Mouse (Mus musculus) liver, embryonic 14.5 days (tissue): ENCODE measurements around the gene Ndufs5. TPM values are rescaled to one million over a fixed set of nuclear protein-coding genes. Genes with fewer than 3 reads are reported as not detected.
A peak's percentile ranks its signal among the peaks of the same experiment; 100 is the strongest.

ENCODE experiments used
- ATAC-seq: fragments of 200-750 bp; cut with Nextera tagmentation; 2 replicates; pipeline ENCODE4 v1.8.0; 2017; ENCODE audit warnings: moderate number of reproducible peaks, mild to moderate bottlenecking, moderate library complexity; ENCODE audit not compliant: insufficient read depth
- DNase-seq, 3 experiments: peaks; one replicate each; pipeline ENCODE4 v3.0.0-alpha.2; 2012 to 2013; ENCODE audit warnings: low read depth in 3 of 3, low spot score in 3 of 3
- H3K27ac ChIP-seq: fragments of 300-500 bp; sonication (generic); 2 replicates; pipeline ENCODE4 v1.5.1; 2014; ENCODE audit warnings: moderate library complexity, mild to moderate bottlenecking, control low read depth, inconsistent platforms
- H3K27me3 ChIP-seq: fragments of 300-500 bp; sonication (generic); 2 replicates; pipeline ENCODE4 v1.6.1; 2014; ENCODE audit warnings: mild to moderate bottlenecking, low read length, moderate library complexity; ENCODE audit not compliant: control insufficient read depth, insufficient read depth
- H3K36me3 ChIP-seq: fragments of 300-500 bp; sonication (generic); replicated peaks from 2 replicates; pipeline ENCODE4 v1.6.1; 2014; ENCODE audit warnings: low read depth; ENCODE audit not compliant: control insufficient read depth, insufficient read depth
- H3K4me1 ChIP-seq, 2 experiments: fragments of 200-500 bp in 1 of 2; fragments of 300-500 bp in 1 of 2; sonication (generic) in 1 of 2; replicated peaks; 2 replicates each; pipeline ENCODE4 v1.6.1; 2012 to 2014; ENCODE audit warnings: antibody characterized with exemption in 1 of 2, inconsistent platforms in 1 of 2, low read length in 1 of 2; ENCODE audit not compliant: control insufficient read depth in 2 of 2, insufficient read depth in 2 of 2
- H3K4me2 ChIP-seq: fragments of 300-500 bp; sonication (generic); 2 replicates; pipeline ENCODE4 v1.6.1; 2014; ENCODE audit warnings: low read depth, mild to moderate bottlenecking, control low read depth, moderate library complexity
- H3K4me3 ChIP-seq, 2 experiments: fragments of 200-500 bp in 1 of 2; fragments of 300-500 bp in 1 of 2; sonication (generic) in 1 of 2; 2 replicates each; pipeline ENCODE4 v1.5.1; 2012 to 2014; ENCODE audit warnings: low read depth in 2 of 2, low read length in 2 of 2, mild to moderate bottlenecking in 2 of 2, control low read depth in 1 of 2, inconsistent platforms in 1 of 2, moderate library complexity in 1 of 2; ENCODE audit not compliant: insufficient read depth in 1 of 2
- H3K9ac ChIP-seq: fragments of 300-500 bp; sonication (generic); replicated peaks from 2 replicates; pipeline ENCODE4 v1.6.1; 2014; ENCODE audit warnings: mild to moderate bottlenecking, control low read depth, moderate library complexity
- H3K9me3 ChIP-seq: fragments of 300-500 bp; sonication (generic); 2 replicates; pipeline ENCODE4 v1.6.1; 2016; ENCODE audit warnings: low read length, mixed read lengths; ENCODE audit not compliant: control insufficient read depth
- CTCF ChIP-seq: IDR thresholded peaks from 2 replicates; pipeline ENCODE4 v1.5.1; 2016; ENCODE audit warnings: antibody characterized with exemption, low read depth, control low read depth
- EP300 ChIP-seq: IDR thresholded peaks from 2 replicates; pipeline ENCODE4 v1.6.1; 2016; ENCODE audit warnings: antibody characterized with exemption, low read depth
- WGBS: fragments of 180-500 bp; shearing (Covaris S2); extraction: QIAGEN DNeasy Blood & Tissue Kit; methylation state at CpG from one replicate; pipeline ENCODE4 v1.1.7; 2014; ENCODE audit not compliant: insufficient replicate concordance; 5-methylcytosine and 5-hydroxymethylcytosine counted together
- polyA plus RNA-seq, 2 experiments: library from polyadenylated mRNA; depleted of rRNA in 1 of 2; stranded (reverse) in 1 of 2; unstranded in 1 of 2; fragments of >200 nt; fragmentation: Nextera tagmentation in 1 of 2; extraction: Ambion mirVana in 1 of 2; gene quantifications; 2 replicates each; pipeline versions ENCODE4 v1.2.1 to v1.2.3; 2012 to 2014

Ndufs5 gene
- polyA plus RNA-seq, 2 experiments: 108 to 188 TPM

DNA sequence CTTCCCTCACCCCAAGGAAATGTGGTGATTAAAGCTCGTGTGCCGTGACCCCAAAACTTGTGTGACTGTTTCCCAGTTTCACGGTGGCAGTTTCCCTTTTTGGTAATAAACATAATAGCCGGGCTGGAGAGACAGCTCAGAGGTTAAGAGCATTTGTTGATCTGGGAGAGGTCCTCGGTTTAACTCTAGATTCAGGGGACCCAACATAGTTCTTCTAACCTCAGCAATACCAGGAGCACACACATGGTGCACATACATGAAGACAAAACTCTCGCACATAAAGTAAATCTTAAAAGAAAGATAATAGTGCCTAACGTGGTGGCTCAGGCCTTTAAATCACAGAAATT is 405 bp upstream of the Ndufs5 start:
- Histone ChIP-seq H3K4me3 (peak overlapping the region; percentile 64 to 89), H3K36me3 (peaks cover 3% of the 10 kb centered on the region), H3K4me2 (peak overlapping the region; percentile 74), H3K9ac (peak overlapping the region; percentile 78), H3K27me3 (no peaks in the 10 kb centered on the region), H3K9me3 (no peaks in the 10 kb centered on the region), H3K4me1 (peaks cover 5 to 8% of the 10 kb centered on the region in 2 experiments; a peak in 3 of 4 replicates), H3K27ac (peak overlapping the region; percentile 76)
- no peak for DNase-seq
- TF ChIP-seq CTCF (no peak), EP300 (no peak)
- WGBS: 17% methylated on average over 7 of the region's 7 CpGs
- peak; percentile 32 for ATAC-seq

DNA sequence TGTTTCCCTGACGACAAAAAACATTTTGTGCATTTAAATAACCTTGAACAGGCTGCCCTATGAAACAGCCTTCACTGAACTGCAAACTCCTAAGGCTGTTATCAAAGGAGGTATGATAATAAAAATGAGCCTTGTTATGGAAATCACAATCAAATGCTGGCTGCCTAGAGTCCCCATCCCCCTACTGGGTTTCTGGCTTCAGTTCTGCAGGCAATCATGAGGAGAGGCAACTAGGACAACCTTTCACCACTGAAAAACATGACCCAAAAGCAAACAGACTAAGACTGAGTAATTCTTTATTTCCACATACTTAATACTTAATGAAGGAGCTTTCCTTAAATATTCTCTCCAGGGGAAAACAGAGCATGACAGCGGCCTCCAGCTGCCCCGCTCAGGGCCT is 5.6 kb downstream of the Ndufs5 start:
- H3K9ac ChIP-seq: no peak overlapping the region
- no peaks in the 10 kb centered on the region for H3K27me3 ChIP-seq
- ATAC-seq (no peak), DNase-seq (no peak)
- peaks cover 3% of the 10 kb centered on the region for H3K36me3 ChIP-seq
- no peaks in the 10 kb centered on the region for H3K9me3 ChIP-seq
- H3K4me2 ChIP-seq: no peak overlapping the region
- H3K4me1 ChIP-seq: peaks cover 0 to 2% of the 10 kb centered on the region in 2 experiments; a peak in 1 of 4 replicates
- no peak overlapping the region for H3K27ac ChIP-seq
- H3K4me3 ChIP-seq: no peak overlapping the region
- WGBS: 82% methylated on average over 1 of the region's 3 CpGs
- TF ChIP-seq CTCF: no peak

DNA sequence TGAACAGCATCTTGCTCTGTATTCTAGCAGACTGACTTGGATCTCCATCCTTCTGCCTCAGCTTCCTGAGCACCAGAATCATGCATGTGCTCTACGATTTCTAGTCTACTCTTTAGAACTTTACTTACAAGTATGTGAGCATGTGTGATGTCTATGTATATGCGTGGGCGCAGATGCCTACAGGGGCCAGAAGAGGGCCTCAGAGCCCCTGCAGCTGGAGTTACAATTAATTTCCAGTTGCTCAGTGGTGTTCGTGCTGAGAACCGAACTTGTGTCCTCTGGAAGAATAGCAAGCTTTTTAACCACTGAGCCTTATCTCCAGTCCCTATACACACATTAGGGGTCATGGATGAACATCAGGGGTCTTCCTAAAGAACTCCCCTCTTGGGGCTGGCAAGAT is 10.7 kb downstream of the Ndufs5 start:
- H3K27ac ChIP-seq: no peak overlapping the region
- no peak overlapping the region for H3K9ac ChIP-seq
- TF ChIP-seq CTCF: peak; percentile 31; the same call in 1 of the 2 replicates
- TF ChIP-seq EP300: no peak
- no peaks in the 10 kb centered on the region for H3K36me3 ChIP-seq
- no peak overlapping the region for H3K4me3 ChIP-seq
- no peaks in the 10 kb centered on the region for H3K27me3 ChIP-seq
- no peaks in the 10 kb centered on the region for H3K9me3 ChIP-seq
- H3K4me2 ChIP-seq: no peak overlapping the region
- no peaks in the 10 kb centered on the region for H3K4me1 ChIP-seq
- ATAC-seq (no peak), DNase-seq (no peak)
- WGBS: 70% methylated on average over 5 of the region's 5 CpGs

DNA sequence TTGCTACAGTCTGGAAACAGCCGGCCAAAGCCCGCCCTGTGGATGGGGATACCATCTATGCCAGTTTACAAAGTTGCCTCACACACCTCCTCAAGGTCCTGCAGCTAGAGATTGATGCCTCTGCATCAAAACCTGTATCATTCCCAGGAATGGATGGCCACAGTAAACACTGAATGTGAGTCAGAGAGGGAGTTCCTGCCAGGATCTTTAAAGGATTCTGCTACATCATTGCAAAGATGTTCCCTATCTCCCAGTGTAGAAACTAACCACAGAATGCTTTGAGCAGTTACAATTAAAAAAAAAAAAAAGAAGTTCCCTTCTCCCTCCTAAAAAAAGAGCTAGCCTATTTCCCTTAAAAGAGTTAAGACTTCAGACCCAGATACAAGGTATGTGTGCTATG is 12.7 kb downstream of the Ndufs5 start:
- no peaks in the 10 kb centered on the region for H3K36me3 ChIP-seq
- ATAC-seq: no peak
- H3K4me3 ChIP-seq: no peak overlapping the region
- no peak for TF ChIP-seq EP300
- no peak for TF ChIP-seq CTCF
- no peak for DNase-seq
- H3K9me3 ChIP-seq: no peaks in the 10 kb centered on the region
- H3K4me1 ChIP-seq: no peaks in the 10 kb centered on the region
- no peaks in the 10 kb centered on the region for H3K27me3 ChIP-seq
- H3K9ac ChIP-seq: no peak overlapping the region
- H3K4me2 ChIP-seq: no peak overlapping the region
- H3K27ac ChIP-seq: no peak overlapping the region
- 63% methylated on average over 2 of the region's 2 CpGs for WGBS

DNA sequence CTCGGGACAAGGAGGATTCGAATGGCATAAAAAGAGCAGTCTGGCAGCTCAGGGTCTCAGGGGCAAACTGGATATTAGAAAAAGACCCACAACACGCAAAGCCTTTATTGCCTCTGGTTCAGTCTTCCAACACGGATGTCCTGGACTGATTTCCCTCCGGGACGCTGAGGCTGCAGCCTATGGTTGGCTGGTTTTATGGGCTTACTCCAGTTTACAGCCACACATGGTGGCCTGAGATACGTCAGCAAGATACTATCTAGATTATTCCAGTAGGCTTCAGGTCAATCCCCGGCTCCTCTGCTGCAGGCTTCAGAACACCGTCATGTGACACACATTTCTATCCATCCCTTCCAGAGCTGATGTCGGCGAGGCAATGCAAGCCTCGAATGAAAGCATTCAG is 24.6 kb downstream of the Ndufs5 start:
- Histone ChIP-seq H3K4me3 (no peak overlapping the region), H3K9ac (no peak overlapping the region), H3K27me3 (no peaks in the 10 kb centered on the region), H3K27ac (no peak overlapping the region), H3K9me3 (no peaks in the 10 kb centered on the region), H3K36me3 (no peaks in the 10 kb centered on the region), H3K4me1 (no peaks in the 10 kb centered on the region), H3K4me2 (no peak overlapping the region)
- ATAC-seq (no peak), DNase-seq (no peak)
- TF ChIP-seq CTCF: no peak
- TF ChIP-seq EP300: no peak
- 67% methylated on average over 12 of the region's 12 CpGs for WGBS
